Mouse (Mus musculus) neural tube, embryonic 10.5 days (tissue): Measurements from ENCODE around the gene Prep.

Experiments used
- DNase-seq: peaks from one replicate; pipeline ENCODE4 v3.0.0-alpha.2; 2017; ENCODE audit warnings: low spot score; ENCODE audit errors: extremely low spot score

The Prep gene

GRCm38 (mm10) chr10:45180677-45181326 lies 113.8 kb downstream of the Prep start:
- DNase-seq = no peak

GRCm38 (mm10) chr10:45181344-45181743 lies 114.3 kb downstream of the Prep start:
- DNase-seq = no peak

GRCm38 (mm10) chr10:45185457-45185856 lies 118.5 kb downstream of the Prep start:
- peak; percentile 2 for DNase-seq

- no peak for DNase-seq
Measured at GRCm38 (mm10) chr10:45193330-45194310, 126.6 kb downstream of the Prep start.

GRCm38 (mm10) chr10:45194531-45194930 lies 127.5 kb downstream of the Prep start:
- no peak for DNase-seq

- DNase-seq = no peak
Measured at GRCm38 (mm10) chr10:45204582-45204981, 137.6 kb downstream of the Prep start.

GRCm38 (mm10) chr10:45210201-45210600 lies 143.2 kb downstream of the Prep start:
- DNase-seq = no peak

- no peak for DNase-seq
Measured at GRCm38 (mm10) chr10:45216676-45217075, 149.7 kb downstream of the Prep start.
